Mouse (Mus musculus): ENCODE data around the gene Ndufaf3.

Gene Ndufaf3

GRCm38 (mm10) chr9:108566815-108567776, at the start of gene Ndufaf3:
Ndufaf3 (minus strand) TSS chr9:108567434.
- peak; percentile 99 for DNase-seq

DNA sequence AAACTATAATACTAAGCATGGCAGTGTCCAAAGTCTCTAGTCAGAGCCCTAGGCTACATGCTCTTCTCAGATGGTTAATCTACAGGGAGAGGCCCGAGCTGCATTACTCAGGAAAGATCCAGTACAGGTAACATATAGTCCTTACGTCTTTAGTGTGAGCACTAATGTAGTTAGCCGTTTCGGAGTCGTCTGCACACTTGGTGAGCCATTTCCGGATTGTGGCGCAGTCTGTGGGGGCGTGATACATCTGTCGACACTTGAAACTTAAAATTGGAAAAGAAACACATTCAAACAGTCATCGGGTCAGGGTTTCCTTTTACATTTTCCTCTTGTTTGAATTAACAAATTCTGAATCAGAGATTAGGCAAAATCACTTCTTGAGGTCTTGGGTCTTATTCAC, 44.3 kb upstream of the Ndufaf3 start:
- no peak for DNase-seq

DNA sequence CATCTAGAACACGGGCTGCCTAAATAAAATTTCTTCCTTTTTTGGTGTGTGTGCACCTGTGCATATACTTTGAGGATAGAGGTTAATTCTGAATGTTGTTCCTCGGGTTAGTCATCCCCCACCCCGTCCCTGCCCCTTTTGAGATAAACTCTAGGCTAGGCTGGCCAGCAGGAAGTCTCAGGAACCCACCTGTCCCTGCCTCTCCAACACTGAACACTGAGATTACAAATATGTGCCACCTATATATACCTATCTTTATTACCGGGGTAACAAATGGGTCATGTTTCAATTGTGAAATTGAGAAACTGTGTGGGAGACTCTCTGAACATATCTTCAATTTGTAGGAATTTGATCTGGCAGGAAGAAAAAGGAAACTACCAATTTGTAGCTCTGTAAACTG, 41.7 kb upstream of the Ndufaf3 start:
- no peak for DNase-seq

DNA sequence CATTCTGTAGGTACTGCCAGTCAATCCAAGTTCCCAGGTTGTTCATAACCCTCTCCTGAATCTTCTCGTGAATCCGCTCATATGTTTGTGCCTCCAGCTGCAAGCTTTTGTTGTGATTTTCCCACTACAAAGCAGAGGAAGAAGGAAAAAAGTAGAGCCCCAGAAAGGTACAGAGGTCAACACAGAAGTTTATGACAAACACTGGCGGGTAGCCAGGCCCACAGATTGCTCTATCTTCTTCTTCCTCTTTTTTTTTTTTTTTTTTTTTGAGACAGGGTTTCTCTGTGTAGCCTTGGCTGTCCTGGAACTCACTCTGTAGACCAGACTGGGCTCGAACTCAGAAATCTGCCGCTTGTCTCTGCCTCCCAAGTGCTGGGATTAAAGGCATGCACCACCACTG, 40.7 kb upstream of the Ndufaf3 start:
- DNase-seq = peak; percentile 44

DNA sequence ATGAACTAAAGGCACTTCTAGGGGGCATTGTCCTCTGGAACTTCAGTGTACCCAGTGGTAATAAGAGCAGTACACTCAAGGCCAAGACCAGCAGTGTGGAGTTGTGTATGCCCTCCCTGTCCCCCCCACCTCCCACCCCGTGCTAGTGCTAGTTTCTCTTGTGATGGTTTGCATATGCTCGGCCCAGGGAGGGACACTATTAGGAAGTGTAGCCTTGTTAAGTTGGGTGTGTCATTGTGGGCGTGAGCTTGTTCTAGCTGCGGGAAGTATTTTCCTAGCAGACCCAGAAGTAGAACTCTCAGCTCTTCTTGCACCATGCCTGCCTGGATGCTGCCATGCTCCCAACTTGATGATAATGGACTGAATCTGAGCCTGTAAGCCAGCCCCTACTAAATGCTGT, 34.8 kb upstream of the Ndufaf3 start:
- no peak for DNase-seq

GRCm38 (mm10) chr9:108600011-108600410, 32.8 kb upstream of the Ndufaf3 start:
- DNase-seq = peak; percentile 73

DNA sequence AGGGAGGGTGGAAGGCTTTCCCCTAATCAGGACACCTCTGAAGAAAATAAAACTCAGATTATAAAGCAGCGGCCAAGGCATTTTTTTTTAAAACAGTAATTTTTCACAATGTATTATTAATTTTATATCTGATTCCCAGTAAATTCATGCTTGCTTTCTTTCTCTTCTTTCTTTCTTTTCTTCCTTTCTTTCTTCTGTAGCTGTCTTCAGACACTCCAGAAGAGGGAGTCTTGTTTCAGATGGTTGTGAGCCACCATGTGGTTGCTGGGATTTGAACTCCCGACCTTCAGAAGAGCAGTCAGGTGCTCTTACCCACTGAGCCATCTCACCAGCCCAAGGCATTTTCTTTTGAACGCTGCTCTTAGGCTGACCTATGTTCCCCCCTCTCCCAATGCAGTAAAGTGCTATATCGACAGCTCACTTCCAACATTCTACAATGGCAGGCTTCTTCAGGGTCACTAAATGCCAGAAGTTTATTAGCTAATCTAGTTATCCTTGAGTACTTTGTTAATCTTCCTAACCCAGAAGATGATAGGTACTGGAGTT, 31.9 kb upstream of the Ndufaf3 start:
- DNase-seq = no peak

DNA sequence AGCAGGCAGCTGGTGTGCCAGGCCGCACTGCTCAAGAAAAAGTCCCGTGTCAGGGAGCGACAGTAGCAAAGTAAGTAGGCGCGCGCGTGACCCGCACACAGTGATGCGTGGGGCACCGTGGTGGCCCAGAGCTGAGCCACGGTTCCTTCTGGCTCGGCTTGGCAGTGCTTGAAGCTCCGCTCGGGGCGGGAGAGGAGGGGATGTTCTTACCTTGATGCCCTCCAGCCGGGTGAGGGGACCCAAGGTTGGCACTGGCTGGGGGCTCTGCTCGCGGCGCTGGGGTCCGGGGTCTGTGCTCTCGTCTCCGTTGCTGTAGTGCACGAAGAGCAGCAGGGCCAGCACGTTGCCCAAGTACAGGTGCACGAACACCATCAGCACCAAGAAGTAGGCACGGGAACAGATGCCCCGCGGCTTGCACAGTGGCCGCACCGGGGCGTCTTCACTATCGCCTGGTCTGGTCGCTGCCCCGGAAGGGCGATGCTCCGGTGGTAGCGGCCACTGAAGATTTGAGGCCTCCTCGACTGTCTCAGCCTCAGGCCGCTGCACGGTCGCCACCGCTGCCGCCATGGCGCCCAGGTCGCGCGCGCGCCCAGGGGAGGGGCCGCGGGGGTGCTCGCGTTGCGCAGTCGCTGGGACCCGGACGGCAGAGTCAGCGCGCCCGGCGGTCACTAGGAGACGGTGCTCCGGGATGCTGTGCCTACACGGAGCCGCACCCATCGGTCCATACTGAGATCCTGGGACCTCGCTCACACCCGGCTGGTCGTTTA, 29.9 kb upstream of the Ndufaf3 start, which contains the start of gene P4htm:
Gene P4htm (minus strand): TSS at position 670 of the 767 bp plus-strand sequence.
- DNase-seq = peak; percentile 80

GRCm38 (mm10) chr9:108594354-108594753, 27.1 kb upstream of the Ndufaf3 start:
- DNase-seq = no peak

DNA sequence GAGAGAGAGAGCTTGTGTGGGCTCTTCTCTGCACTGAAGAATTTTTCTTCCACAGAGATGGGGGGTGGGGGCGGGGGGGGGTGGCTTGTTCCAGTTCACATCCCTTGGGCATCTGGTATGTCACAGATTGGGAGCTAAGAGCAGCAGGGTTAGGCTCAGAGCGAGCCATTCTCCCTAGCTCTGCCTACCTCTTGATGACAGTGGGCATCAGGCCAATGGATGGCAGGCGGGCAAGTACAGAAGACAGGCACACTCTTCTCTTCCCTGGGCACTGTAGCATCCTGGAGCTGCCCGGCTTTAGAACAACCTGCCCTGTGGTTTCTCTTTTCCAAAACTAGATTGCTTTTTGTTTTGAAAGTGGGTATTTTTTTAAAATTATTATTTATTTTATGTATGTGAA, 24.2 kb upstream of the Ndufaf3 start:
- DNase-seq = no peak

DNA sequence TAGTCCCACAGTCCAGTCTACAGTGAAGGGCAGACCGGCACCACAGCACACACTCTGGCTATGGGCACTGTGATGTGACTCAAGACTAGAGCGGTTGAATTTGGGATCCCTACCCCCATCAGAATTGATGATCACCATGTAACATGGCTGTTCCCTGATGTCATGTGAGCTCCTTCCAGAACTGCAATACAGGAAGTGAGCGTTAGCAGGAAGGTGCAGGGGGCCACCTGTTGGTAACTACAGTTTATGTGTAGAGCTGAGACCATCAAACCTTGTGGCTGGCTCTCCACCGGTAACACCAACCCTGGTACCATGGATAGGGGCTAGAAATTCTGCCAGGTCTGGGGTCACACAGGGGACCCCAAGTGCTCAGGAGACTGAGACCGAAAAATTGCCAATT, 22.0 kb upstream of the Ndufaf3 start:
- DNase-seq = no peak

GRCm38 (mm10) chr9:108587571-108588180, 20.4 kb upstream of the Ndufaf3 start:
- DNase-seq = peak; percentile 77

DNA sequence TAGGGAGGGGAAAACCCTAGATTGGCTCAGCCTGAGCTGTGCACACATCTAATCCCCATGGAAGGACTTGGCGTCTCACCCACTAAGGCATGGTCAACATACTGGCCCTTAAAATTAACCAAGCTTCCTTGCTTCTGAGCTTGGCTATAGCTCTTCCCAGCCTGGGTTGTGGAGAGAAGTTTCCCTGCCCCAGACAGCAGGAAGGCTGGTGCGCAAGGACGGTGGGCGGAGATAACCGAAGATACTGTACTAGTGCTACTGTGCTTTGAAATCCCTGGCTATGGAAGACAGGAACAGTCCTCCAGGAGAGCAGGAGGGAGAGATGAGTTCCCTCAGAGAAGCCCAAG, 12.1 kb upstream of the Ndufaf3 start:
- no peak for DNase-seq

DNA sequence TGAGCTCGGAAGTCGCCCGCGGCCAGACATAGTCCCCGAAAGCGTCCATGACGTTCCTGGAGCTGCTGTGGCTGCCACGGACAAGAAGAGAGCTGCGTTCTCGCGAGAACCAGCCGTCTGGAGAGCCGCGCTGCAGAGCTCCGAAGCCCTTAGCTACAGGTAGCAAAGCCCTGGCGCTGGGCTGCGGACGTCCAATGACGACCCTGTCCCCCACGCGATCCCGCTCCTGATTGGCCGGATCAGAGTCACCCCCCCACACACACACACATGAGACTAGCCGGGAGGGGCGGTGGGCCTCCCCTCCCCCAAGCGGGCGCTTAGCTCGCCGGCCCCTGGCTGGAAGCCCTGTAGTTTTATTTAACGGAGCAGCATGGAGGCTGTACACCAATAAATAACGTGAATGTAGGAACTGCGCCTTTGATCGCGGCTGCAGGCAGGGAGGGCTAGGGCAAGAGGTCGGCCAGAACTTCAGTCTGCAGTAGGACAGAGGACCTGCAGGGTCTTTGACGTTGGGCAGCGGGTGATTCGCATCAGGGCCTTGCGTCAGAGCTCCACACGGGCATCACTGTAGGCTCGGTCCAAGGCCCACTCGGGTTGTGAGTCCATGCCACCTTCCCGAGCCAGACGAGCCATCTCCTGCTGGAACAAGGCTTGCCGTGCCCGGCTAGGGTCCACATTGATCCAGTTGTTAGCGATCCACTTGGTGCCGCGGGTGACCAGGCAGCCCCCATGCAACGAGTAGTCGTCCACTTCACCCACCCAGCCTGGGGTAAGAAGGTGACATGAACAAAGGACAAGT, 11.5 kb upstream of the Ndufaf3 start, which contains the start of gene Wdr6:
Gene Wdr6 (minus strand): TSS at position 195 of the 799 bp plus-strand sequence.
- DNase-seq = peak; percentile 96

GRCm38 (mm10) chr9:108577934-108578544, 10.8 kb upstream of the Ndufaf3 start:
- peak; percentile 72 for DNase-seq

GRCm38 (mm10) chr9:108577025-108577424, 9.8 kb upstream of the Ndufaf3 start:
- no peak for DNase-seq

GRCm38 (mm10) chr9:108575321-108576297, 8.4 kb upstream of the Ndufaf3 start:
- DNase-seq = no peak

DNA sequence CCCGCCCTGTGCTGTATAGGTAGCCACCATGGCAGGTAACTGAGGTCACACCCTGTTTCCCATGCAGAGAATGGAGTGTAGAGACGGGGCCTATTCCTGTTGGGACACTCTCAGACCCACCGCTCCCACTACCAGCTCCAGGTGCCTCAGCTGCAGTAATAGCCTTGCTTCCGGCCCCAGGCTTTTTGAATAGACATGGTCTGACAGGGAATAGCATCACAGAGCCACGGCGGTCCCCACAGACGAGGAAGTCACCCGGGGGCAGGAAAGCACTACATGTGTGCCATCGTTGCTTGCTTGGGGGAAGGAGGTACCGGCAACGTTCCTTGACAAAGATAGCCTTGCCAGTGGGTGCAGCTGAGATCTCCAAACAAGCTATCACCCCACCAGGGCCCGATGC, 7.7 kb upstream of the Ndufaf3 start:
- no peak for DNase-seq

DNA sequence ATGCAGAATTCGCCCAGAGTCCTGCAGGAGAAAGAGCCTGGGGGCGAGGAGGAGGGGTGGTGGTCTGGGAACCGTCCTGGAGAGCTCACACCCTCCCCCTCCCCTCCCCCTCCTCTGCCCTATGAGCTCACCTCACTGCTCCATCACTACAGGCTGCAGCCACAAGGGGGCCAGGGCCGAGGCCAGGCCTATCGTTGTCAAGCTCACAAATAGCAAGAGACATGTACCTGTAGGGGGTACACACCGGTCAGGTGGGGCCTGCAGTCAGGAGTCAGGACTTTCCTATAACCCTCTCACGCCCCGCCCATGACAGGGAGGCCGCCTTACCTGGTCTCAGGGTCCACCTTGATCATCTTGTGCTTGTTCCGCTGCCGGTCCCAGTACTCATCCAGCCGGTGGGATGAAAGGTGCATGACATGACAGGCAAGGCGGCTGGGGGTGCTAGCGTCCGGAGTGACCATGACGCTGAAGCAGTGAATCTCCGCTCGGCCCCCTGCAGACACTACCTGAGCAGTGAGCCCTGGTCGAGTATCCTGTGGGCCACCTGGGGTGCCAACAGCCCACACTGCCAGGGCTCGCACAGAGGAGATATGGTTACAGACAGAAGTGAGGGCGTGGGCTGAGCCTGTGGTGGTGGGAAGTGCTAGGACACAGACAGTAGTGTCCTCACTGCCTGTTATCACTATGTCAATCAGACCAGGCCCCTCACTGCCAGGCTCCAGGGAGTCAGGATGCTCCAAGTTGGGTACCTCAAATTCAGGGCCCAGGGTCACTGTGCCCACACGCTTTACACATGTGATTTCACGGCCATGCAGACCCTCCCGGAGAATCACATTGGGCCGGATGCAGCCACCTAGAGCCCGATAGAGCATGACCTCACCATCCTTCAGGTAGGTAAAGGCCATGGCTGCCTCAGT, 6.8 kb upstream of the Ndufaf3 start:
- DNase-seq = peak; percentile 62
